In genomic region chr2:105854740-105855139, GRCm38 (mm10) we compare ENCODE assay signal across 10 mouse cellular contexts. TPM values are rescaled to one million over a fixed set of nuclear protein-coding genes. Genes with fewer than 3 reads are reported as not detected.
DNase-seq lines count a peak whose midpoint lies in the region; TF ChIP-seq lines count a peak whose summit lies in the region.
"Had no signal": no experiment of that assay in that cellular context is flagged by ENCODE, and none has a peak within 500 bp of the region (broad histone marks: within the 10 kb centered on the region; RNA-seq: fewer than 3 reads in every experiment).

No protein-coding gene starts in this region.

- peaks cover 2% of the 10 kb centered on the region for H3K4me1 ChIP-seq in heart, adult 2 months (ENCODE audit: control insufficient read depth, insufficient read depth, low read length)
- H3K4me1 ChIP-seq: heart, embryonic 15.5 days had no signal

- no peak overlapping the region for H3K4me3 ChIP-seq in heart, adult 2 months
- H3K4me3 ChIP-seq: heart, embryonic 15.5 days had no signal

- TF ChIP-seq POLR2A in heart, adult 2 months (IDR thresholded peaks at IDR 0.05; ENCODE audit: insufficient read depth, low read depth, low read length) = no peak

- TF ChIP-seq EP300 in heart, adult 2 months (IDR thresholded peaks at IDR 0.05; ENCODE audit: insufficient read depth, low read depth, low read length) = no peak

- no peak for TF ChIP-seq CTCF in heart, adult 2 months (IDR thresholded peaks at IDR 0.05)

- no peak overlapping the region for H3K9ac ChIP-seq in heart, adult 2 months (ENCODE audit: low read depth, low read length)
- H3K9ac ChIP-seq: heart, embryonic 15.5 days; lung, embryonic 14.5 days had no signal

- H3K27ac ChIP-seq in heart, adult 2 months = peak overlapping the region; percentile 30
- H3K27ac ChIP-seq: heart, embryonic 15.5 days had no signal

- no peaks in the 10 kb centered on the region for H3K27me3 ChIP-seq in heart, adult 2 months (ENCODE audit: control insufficient read depth, insufficient read depth, low read length)
- H3K27me3 ChIP-seq: heart, embryonic 15.5 days had no signal

- H3K36me3 ChIP-seq in heart, adult 2 months (ENCODE audit: control insufficient read depth, insufficient read depth, low read length) = no peaks in the 10 kb centered on the region; the same call in 1 of the 2 replicates
- H3K36me3 ChIP-seq: heart, embryonic 15.5 days had no signal

- DNase-seq in heart, adult 2 months = peak; percentile 23 to 47
- no peak for DNase-seq in heart, postnatal 25 days (ENCODE audit: low spot score)
- peak; percentile 46 for DNase-seq in adrenal gland, postnatal 14 days
- peak; percentile 28 to 43 for DNase-seq in frontal cortex, adult 2 months (ENCODE audit: extremely low spot score in 1 of 2, low spot score in 1 of 2)
- peak; percentile 18 to 19 for DNase-seq in layer of hippocampus, postnatal 36 days
- DNase-seq in spleen, adult 12 weeks (ENCODE audit: low spot score) = no peak
- no peak for DNase-seq in spleen, postnatal 10 days (ENCODE audit: low spot score in 2 of 2)
- no peak for DNase-seq in testis, postnatal 10 days (ENCODE audit: low spot score)
- DNase-seq: lung, embryonic 14.5 days had no signal

- no peaks in the 10 kb centered on the region for H3K79me2 ChIP-seq in heart, adult 2 months (replicated peaks; ENCODE audit: control insufficient read depth, insufficient read depth, low read length)

- intact Hi-C loops in heart, adult 2 months (cut with DNase I) = no loop called here
- intact Hi-C loops in heart, postnatal 25 days (cut with DNase I) = no loop called here

- 10% methylated on average over 2 of the region's 2 CpGs for WGBS in heart, adult 2 months

RNA-seq across cellular contexts. Expression of gene Elp4, which starts 49.6 kb away (rescaled TPM):
- 10 to 100 TPM; 11.2 to 12.3 TPM for total RNA-seq in heart, adult 2 months (2021)
- polyA plus RNA-seq in heart, adult 2 months (2012; rRNA removed) = 2.1 and 3.7 TPM in 2 replicates
- total RNA-seq in heart, postnatal 25 days (2021) = 10 to 100 TPM; 11.3 to 14.0 TPM
- 16.6 and 17.6 TPM in 2 replicates for total RNA-seq in adrenal gland, postnatal 14 days (2021)
- polyA plus RNA-seq in frontal cortex, adult 2 months (2012; rRNA removed) = 9.5 and 11.1 TPM in 2 replicates
- 10 to 100 TPM; 16.1 to 19.4 TPM for total RNA-seq in layer of hippocampus, postnatal 36 days (2021)

RNA-seq across cellular contexts. Expression of gene Immp1l, which starts 49.7 kb away (rescaled TPM):
- total RNA-seq in heart, adult 2 months (2021) = 100 to 1,000 TPM in 1 of 2 experiments, 10 to 100 TPM in 1; 91.6 to 103 TPM
- polyA plus RNA-seq in heart, adult 2 months (2012; rRNA removed) = 37.7 and 80.5 TPM in 2 replicates
- total RNA-seq in heart, postnatal 25 days (2021) = 10 to 100 TPM; 86.8 to 92.3 TPM
- 46.7 TPM in 2 replicates for total RNA-seq in adrenal gland, postnatal 14 days (2021)
- polyA plus RNA-seq in frontal cortex, adult 2 months (2012; rRNA removed) = 34.3 and 35.0 TPM in 2 replicates
- total RNA-seq in layer of hippocampus, postnatal 36 days (2021) = 10 to 100 TPM; 30.9 to 34.1 TPM

Comparison
In these comparisons a context has a peak if more than half of its experiments do, and no peak if none do; other contexts are left out.
1. DNase-seq: peak in heart, adult 2 months (2 of 2), adrenal gland, postnatal 14 days (single experiment), frontal cortex, adult 2 months (2 of 2) and layer of hippocampus, postnatal 36 days (2 of 2); none in heart, postnatal 25 days (single experiment), spleen, adult 12 weeks (single experiment), spleen, postnatal 10 days (0 of 2) and testis, postnatal 10 days (single experiment).